Mouse (Mus musculus) neural tube, embryonic 15.5 days (tissue): ENCODE data around the gene Itgb2. TPM values are rescaled to one million over a fixed set of nuclear protein-coding genes. Genes with fewer than 3 reads are reported as not detected.

Experiments
- polyA plus RNA-seq: library from polyadenylated mRNA; unstranded; fragments of >200 nt; fragmentation: Nextera tagmentation; extraction: Ambion mirVana; gene quantifications from 2 replicates; pipeline ENCODE4 v1.2.1, GENCODE M21; 2015

Gene Itgb2
- polyA plus RNA-seq, 1 experiment from 2014 or later = 1.0 TPM

Other genes with a start within 250 kb of the Itgb2 start
- gene Adarb1, start 112.0 kb upstream of the Itgb2 start, polyA plus RNA-seq = 17.9 and 19.8 TPM in 2 replicates
- 42.4 and 42.6 TPM in 2 replicates for gene Fam207a, start 14.5 kb upstream of the Itgb2 start, polyA plus RNA-seq
- gene Pttg1ip, start 51.5 kb downstream of the Itgb2 start, polyA plus RNA-seq = 73.9 and 91.7 TPM in 2 replicates
- gene Sumo3, start 75.8 kb downstream of the Itgb2 start, polyA plus RNA-seq = 275 and 286 TPM in 2 replicates
- gene Gm49325, start 75.9 kb downstream of the Itgb2 start, polyA plus RNA-seq = 1.4 and 2.4 TPM in 2 replicates
- 77.1 and 79.6 TPM in 2 replicates for gene Ube2g2, start 92.0 kb downstream of the Itgb2 start, polyA plus RNA-seq
- 1.6 and 1.9 TPM in 2 replicates for gene Tspear, start 156.3 kb downstream of the Itgb2 start, polyA plus RNA-seq
- not detected in 2 replicates for gene Gm19402, start 160.5 kb downstream of the Itgb2 start, polyA plus RNA-seq
- not detected in 2 replicates for gene Gm9508, start 167.0 kb downstream of the Itgb2 start, polyA plus RNA-seq
- gene Gm10272, start 176.4 kb downstream of the Itgb2 start, polyA plus RNA-seq = not detected in 2 replicates
- not detected in 2 replicates for gene Gm10024, start 181.2 kb downstream of the Itgb2 start, polyA plus RNA-seq
- gene Gm10142, start 185.6 kb downstream of the Itgb2 start, polyA plus RNA-seq = not detected in 2 replicates
- not detected in 2 replicates for gene Krtap12-1, start 190.3 kb downstream of the Itgb2 start, polyA plus RNA-seq
- gene Gm10100, start 196.2 kb downstream of the Itgb2 start, polyA plus RNA-seq = not detected in 2 replicates
- not detected in 2 replicates for gene Gm18596, start 212.4 kb downstream of the Itgb2 start, polyA plus RNA-seq
- not detected in 2 replicates for gene Gm9736, start 221.1 kb downstream of the Itgb2 start, polyA plus RNA-seq
- gene Gm3233, start 229.4 kb downstream of the Itgb2 start, polyA plus RNA-seq = not detected in 2 replicates
- not detected in 2 replicates for gene Gm3238, start 241.1 kb downstream of the Itgb2 start, polyA plus RNA-seq
- not detected in 2 replicates for gene Gm7138, start 246.7 kb downstream of the Itgb2 start, polyA plus RNA-seq